Mouse (Mus musculus): ENCODE measurements at regions not wholly inside any gene's neighbourhood (a gene's known extent, or its start where the extent isn't known, plus 50 kb on each side); places are given as distances from the start of the nearest gene placed in this dataset.

DNA sequence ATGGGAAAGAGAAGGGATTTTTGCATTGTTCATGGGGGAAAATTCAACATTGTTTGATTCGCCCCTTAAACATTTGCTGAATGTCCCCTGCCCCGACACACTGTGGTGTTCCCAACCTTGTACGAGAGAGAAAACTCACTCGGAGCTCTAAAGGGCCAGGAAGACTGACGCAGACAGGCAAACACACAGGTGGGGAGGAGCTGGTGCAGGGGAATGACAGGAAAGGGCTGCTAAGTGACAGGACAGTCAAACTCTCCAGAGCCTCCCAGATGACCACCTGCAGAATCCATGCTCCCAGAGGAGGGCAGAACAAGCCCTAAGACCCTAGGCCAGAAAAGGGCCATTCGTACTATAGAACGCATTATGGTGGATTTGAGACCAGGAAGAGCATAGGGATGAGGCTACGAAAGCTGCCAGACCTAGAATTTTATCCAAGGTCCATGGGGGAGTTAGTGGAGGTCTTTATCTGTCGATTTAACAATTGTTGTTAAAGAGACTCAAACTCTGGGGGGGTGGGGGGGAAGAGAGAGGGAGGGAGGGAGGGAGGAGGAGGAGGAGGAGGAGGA lies 94.6 kb upstream of the Pabpc6 start:
- peak; percentile 62 for DNase-seq (ENCODE audit: extremely low spot score)

DNA sequence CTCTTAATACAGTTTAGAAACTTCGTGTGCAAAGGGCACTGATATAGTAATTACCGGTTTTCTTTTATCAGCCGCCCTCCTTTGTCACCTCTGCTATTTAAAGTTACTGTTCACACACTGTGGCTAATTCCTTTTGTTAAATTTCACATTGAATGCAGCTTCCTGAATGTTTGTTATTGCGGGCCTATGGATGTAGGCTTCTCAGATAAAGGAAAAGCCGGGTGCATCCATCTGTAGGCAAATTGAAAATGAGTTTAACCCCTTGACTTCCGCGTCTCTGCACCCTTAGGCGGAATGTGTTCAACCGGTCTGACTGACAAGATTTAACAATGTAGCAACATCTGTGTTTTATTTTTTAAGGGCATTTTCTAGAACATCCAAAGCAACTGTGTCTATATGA lies 93.6 kb upstream of the Pabpc6 start:
- DNase-seq (ENCODE audit: extremely low spot score) = peak; percentile 64

DNA sequence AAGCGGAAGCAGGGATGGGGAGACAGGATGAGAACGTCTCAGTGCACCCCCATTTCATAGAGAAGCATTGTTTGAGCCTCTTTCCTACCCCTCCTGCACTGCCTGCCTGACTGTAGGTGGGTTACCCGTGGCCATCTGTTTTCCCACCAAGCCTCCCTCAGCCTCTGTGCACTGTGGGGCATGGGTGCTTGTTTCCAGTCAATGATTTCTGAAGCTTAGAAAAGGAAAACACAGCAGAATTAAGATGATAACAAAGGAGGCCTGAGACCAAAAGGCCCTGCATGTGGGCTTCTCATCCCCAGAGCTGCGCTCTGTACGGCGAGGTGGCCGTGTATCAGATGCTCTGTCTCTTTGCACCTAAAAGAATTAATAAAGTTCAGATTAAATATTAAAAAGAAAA lies 92.9 kb upstream of the Pabpc6 start:
- no peak for DNase-seq (ENCODE audit: extremely low spot score)

DNA sequence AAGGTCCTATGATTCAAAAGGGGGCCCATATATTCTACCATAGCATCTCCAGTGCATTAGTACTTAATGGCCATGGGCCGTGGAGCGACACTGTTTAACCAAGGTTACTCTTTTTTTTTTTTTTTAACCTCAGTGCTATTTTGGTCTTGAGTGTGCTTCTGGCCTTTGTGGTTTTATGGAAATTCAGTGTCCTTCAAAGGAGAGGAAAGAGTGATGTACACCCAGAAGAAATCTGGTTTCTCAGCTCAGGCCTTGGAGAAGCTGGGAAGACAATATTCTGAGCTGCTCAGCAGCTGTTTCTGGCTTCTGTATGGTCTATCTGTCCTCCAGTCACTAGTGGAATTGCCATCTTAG lies 91.2 kb upstream of the Pabpc6 start:
- DNase-seq (ENCODE audit: extremely low spot score) = no peak

DNA sequence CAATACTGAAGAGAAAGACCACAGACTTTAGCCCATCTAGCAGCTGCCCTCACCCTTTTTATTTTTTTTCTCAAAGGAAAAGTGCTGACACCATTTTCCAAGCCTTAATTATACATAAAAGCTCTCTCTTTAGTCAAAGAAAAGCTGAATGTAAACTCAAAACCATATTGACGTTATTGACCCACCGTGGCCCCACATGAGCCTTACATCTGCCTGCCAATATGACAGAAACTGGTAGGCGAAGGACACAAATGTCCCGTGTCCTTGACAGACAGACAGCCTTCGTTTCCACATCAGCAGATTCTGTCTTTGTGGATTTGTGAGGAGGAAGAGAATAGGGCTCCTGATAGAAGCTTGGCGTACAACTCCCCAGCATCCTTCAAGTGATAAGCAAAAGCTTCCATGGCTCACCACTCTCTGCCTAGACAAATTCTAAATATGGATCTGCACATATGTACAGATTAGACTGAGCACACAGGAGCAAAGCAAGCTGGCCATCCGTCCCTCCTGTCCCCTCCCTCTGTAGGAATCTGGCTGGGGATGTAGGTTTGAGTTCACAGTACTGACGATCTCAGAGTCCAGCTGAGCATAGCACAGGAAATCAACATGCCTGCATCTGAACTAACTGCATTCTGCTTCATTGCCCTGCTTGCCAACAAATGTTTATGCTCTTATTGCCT lies 90.6 kb upstream of the Pabpc6 start:
- no peak for DNase-seq (ENCODE audit: extremely low spot score)

DNA sequence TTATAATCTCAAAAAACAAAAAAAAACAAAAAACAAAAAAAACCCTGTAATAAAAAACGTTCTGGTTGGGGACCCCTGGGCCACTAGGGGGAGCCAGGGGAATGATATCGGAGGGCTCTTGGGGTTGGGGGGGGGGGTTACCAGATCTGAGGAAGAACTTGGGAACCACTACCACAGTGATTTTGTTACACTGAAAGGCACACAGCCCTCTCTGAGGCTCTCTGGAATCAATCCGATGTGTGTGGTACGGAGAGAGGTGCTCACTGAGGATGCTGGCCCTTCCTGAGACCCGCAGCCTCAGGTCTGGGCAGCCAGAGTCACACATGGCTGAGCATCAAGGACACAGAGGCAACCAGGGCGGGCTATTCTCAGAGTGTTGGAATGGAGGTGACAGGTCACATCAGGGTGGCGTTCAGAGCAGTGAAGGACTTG lies 89.9 kb upstream of the Pabpc6 start:
- peak; percentile 52 for DNase-seq (ENCODE audit: extremely low spot score)

DNA sequence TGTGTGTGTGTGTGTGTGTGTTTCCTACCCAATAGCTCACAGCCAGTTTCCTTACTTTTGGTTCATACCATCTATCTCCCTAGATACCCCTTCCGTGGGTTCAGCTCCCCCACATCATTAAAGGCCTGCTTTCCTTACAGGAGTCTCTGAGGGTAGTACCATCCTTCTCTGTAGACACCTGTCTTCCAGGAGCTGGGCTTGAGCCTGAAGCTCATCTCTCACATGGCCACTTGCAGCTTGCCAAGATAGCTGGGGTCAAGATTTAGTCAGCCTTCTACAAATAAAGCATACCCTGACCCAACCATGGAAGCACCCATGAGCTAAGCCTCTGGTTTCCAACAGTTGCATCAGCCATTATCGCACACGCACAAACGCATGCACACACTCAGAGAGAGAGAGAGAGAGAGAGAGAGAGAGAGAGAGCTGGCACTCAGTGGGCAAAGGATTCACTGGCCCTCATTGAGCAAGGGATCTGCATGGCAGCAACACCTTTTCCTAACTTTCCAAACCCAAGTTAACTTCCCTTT lies 88.3 kb upstream of the Pabpc6 start:
- no peak for DNase-seq (ENCODE audit: extremely low spot score)

DNA sequence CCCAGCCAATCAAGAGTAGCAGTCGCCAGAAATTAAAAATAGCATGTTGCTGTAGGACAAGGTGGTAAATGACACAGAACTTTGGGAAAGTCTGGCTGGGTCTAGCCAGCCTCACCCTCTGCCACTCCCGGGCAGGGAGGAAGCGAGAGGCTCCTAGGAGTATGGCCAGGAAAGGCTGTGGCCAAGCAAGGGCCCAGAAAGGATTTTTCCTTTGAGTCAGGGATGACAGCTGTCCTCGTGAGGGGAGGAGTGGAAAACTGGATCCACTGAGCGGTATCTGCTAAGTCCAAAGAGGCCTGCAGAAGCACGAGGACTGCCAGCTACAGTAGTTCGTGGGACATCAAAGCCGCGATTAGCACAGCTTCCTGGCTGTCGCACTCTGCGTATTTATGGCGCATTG lies 87.2 kb upstream of the Pabpc6 start:
- DNase-seq (ENCODE audit: extremely low spot score) = no peak

DNA sequence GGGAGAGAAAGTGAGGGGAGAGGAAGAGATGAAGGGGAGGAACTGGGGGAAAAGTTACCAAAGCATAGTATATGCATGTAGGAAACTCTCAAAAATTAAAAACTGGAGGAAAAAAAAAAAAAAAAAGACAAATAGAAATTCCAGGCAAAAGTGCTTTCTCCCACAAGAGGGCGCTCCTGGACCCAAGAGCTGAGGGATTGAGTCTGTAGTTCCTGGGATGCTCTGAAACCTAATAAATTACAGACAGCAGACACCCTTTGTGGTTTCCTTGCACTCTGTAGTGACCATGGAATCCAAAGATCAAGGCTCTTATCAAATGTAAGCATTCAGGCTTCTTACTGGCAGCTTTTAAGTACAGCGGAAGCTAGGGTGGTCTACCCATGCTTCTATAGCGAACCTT lies 86.7 kb upstream of the Pabpc6 start:
- peak; percentile 44 for DNase-seq (ENCODE audit: extremely low spot score)

DNA sequence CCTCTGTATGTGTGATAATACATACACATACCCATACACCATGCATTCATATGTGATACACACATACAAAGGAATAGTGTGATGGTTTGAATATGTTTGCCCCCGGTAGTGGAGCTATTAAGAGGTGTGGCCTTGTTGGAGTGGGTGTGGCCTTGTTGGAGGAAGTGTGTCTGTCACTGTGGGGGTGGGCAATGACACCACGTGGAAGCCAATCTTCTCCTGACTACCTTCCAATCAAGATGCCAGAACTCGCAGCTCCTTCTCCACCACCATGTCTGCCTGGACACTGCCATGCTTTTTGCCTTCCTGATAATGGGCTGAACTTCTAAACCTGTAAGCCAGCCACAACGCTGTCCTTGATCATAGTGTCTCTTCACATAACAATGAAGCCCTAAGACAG lies 86.1 kb upstream of the Pabpc6 start:
- DNase-seq (ENCODE audit: extremely low spot score) = no peak

DNA sequence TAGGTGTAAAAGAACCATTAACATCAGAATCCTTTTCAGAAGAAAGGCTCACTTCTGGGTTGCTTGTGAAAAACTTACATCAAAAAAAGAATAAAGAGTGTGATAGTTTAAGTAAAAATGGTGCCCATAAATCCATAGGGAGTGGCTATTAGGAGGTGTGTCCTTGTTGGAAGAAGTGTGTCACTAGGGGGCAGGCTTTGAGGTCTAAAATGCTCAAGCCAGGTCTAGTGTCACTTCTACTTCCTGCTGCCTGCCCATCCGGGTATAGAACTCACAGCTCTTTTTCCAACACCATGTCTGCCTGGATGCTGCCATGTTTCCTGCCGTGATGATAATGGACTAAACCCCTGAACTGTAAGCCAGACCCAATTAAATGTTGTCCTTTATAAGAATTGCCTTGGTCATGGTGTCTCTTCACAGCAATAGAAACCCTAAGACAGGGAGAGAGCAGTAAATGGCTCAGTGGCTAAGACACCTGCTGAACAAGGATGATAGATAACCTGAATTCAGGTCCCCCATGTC lies 85.4 kb upstream of the Pabpc6 start:
- no peak for DNase-seq (ENCODE audit: extremely low spot score)

DNA sequence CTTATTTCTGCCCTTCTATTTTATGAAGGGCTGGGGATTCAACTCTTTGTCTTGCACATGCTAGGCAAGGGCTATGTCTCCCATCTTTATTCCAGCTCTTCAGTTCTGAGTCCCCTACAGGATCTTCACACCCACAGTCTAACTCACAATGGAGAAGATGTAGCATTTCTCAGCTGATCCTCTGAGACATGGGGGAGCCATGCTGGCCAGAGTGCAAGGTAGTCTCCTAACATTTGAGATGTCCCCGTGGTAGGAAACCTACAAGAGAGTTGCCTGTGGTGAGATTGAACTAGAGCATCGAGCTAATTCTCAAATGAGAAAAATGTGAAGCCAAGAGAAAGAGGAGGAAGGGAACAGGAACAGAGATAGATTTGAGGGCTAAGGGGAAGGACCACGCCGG lies 83.3 kb upstream of the Pabpc6 start:
- no peak for DNase-seq (ENCODE audit: extremely low spot score)

DNA sequence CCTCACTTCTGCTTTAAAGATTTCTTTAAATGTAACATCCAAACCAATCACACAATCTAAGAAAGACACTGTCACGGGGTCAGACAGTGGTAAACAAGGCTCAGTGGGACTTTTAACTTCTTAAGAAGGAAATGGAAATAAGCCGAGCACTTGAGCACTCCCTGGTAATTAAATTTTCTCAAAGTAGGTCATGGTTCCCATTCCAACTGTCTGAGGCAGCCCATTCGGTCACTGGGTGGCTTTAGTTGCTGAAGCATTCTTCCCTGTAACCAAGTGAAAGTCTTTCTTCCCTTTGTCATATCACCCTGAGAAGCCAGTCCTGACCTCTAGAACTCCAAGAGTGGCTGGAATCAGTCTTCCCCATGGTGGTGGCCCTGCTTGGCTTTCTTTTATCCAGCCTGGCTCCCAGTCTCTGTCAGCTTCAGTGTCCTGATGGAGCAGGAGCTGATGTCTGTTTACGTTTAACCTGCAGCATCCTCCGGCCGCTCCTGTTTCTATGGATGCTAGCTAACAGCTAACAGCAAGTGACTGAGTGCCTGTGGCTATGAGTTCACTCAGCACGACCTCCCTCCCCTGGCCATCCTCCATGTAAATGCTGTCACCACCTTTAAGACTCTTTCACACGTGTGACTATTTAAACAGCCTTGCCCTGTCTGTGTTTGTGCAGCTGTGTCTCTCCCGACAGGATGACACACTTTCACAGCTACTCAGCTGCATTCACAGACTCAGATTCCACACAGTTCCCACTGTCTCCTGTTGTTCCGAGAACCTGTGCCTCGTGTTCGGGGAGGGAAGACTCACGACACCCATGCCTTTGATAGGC lies 82.0 kb upstream of the Pabpc6 start:
- no peak for DNase-seq (ENCODE audit: extremely low spot score)

DNA sequence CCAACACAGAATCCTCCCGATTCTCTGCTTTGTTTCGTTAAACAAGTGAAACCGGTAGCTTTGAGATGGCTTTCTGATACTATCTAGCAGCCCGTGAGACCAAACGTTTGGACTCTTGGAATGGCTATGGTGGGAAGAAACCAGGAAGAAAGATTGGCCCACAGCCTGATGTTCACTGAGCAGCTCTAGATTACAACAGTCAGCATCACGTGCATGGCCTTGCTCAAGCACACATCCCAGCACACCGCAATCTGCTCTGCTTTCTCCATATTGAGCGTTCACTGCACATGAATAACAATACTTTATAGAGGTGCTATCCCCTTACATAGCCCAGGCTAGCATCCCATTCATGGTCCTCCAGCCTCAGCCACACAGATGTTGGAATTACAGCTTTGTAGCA lies 80.5 kb upstream of the Pabpc6 start:
- no peak for DNase-seq (ENCODE audit: extremely low spot score)

DNA sequence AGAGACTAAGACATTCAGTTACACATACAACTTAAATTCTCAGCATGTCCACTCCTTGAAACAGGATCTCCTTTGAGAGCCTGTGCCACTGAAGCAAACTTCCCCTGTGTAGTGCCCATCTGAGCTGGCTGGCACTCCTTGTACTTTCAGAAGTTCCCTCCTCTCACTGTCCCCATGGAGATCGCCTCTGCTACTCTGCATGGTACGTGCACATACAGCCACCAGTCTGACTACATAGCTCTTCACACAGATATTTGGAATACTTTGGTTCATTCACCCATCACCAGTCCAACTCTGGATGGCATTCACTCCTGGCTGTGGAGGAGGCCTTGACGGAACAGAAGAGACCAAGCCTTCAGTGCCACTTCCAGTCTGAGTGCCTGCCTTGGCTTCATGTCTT lies 79.8 kb upstream of the Pabpc6 start:
- DNase-seq (ENCODE audit: extremely low spot score) = no peak

DNA sequence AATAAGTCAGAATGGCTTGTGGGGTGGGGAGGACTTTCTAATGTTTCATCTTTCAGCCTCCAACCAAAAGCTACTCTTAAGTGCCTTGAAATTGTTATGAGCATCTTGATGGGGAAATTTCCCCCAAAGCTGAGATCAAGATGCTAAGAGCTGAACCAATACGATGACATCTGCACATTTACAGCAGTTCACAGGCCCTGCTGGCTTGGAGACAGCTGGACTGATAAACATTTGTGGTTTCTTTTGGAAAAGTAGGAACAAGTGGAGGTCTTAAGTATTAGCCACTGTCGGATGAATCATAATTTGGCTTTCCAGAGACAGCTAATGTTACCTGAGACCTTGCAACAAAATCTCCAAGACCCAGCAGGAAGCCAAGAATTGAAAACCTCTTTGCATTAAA lies 78.4 kb upstream of the Pabpc6 start:
- DNase-seq (ENCODE audit: extremely low spot score) = no peak

DNA sequence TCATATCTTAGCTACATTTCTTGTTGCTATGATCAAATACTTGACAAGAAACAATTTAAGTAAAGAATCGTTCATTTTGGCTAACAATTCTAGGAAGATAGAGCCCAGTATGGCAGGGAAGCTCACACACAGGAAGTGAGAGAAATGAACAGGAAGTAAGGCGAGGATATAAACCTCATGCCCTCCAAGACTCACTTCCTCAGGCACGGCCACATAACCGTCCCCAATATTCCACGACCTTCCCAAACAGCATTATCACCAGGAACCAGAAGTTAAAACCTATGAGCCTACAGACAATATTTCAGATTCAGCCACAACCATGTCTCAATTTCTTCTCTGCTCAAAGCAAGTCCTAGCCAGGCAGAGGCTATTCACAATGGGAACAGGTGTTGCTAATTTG lies 73.8 kb upstream of the Pabpc6 start:
- no peak for DNase-seq (ENCODE audit: extremely low spot score)

DNA sequence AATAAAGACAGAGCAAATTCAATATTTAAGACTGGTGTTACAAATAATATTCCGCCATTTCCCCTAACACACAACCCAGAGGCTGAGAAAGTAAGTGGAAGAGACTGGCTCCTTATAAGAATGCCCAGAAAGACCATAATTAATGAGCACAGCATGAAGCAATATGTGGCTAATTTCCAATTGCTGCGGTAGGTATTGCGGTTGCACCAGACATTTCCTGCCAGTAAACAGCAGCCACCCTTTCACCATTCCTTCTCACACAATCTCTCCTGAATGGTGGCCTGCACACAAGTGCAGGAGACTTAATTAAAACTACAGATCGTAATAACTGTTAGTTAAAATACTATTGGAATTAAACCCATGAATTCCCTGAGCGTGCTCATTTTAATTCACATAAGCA lies 71.8 kb upstream of the Pabpc6 start:
- DNase-seq (ENCODE audit: extremely low spot score) = no peak

DNA sequence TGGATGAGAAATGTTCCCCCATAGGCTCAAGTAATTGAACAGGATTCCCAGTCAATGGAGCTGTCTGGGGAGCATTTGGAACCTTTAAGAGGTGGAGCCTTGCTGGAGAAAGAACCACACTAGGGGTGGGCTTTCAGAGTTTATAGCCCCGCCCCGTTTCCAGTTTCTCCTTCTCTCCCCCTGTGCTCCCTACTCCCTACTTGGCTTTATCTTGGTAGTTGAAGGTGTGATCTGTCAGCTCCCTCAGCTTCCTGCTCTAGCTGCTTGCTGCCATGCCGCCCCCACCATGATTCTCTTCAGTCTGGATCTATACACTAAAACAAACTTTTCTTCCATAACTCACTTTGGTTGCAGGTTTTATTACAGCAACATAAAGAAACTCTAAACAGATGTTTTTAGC lies 59.5 kb upstream of the Pabpc6 start:
- no peak for DNase-seq (ENCODE audit: extremely low spot score)

DNA sequence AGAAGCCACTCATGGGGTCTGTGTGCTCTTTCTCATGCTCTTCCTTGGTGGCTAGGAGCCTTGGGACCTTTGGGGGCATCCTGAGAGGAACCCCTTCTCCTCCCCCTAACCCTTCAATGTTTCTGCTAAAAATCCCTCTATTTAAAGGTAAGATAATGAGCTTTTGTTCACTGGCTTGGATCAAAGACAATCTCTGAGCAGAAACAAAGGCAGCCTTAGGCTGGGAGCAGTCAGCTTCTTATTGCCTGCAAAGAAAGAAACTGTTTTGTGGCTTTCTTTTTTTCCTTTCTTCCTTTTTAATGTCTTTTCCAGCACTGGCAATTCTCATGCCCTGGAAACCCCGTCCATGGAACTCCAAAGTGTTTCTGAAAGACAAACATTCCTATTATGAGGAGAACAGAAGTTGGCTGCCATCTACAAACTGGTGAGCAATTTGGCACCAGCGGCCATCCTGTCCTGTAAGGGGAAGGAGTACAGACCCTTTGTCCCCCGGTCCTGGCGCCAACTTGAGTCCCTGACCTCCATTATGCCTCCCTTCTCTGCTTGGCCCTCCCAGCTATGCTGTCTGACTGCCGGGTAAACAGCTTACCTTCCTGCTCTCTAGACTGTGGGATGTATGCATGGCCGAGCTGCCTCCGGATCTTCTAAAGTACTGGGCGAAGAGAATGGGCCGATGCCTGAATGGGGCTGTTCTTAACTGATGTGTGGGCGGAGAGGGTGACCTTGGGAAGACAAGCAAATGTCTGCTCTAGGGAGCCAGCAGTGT lies 56.4 kb upstream of the Pabpc6 start:
- DNase-seq (ENCODE audit: extremely low spot score) = peak; percentile 42

DNA sequence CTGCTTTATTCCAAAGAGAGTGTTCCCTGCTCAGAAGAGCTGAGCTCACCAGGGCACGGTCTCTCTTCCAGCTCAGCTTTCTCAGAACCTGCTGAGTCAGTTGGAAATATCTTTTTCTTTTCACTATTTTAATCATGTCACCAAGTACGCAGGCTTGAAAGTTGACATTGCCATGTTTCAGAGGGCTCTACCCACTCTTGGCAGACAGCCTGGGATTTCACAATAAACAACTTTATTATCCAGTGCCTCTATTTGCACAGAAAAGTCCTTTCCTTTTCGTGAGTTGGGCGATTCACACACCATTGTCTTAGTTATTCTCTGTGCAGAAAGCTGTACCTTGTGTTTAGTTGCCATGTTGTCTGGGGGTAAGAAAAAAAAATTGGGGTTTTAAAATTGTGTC lies 54.0 kb upstream of the Pabpc6 start:
- no peak for DNase-seq (ENCODE audit: extremely low spot score)

DNA sequence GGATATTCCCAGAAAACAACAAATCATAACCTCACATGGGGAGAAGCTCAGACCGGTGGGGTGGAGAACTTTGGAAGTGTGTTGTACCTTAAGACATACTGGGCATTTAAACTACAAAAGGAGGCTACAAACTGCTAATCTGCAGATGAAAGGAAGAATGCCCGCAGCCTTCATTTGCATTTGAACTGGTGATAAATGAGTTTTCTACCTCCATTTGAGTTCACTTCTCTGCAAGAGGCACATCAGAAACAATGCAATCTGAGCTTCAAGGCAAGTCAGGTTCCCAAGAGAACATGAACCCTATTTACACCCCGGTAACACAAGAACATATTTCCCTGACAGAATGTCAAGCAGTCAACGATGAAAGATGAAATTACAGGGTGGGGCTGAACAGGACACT lies 53.2 kb upstream of the Pabpc6 start:
- peak; percentile 24 for DNase-seq (ENCODE audit: extremely low spot score)
